Mouse (Mus musculus) testis, postnatal 14 days (tissue): ENCODE measurements at regions not wholly inside any gene's neighbourhood (a gene's known extent, or its start where the extent isn't known, plus 50 kb on each side); places are given as distances from the start of the nearest gene placed in this dataset.

Experiments used
- DNase-seq: peaks from one replicate; pipeline ENCODE4 v3.0.0; 2021; ENCODE audit warnings: low spot score

GRCm38 (mm10) chr5:118353689-118354088, 108.7 kb downstream of the 2410131K14Rik start:
- no peak for DNase-seq

- DNase-seq, result no peak
Observed at GRCm38 (mm10) chr5:118354127-118354526, 109.1 kb downstream of the 2410131K14Rik start.

GRCm38 (mm10) chr5:118354871-118355270, 109.8 kb downstream of the 2410131K14Rik start:
- no peak for DNase-seq

GRCm38 (mm10) chr5:118355287-118355686, 110.3 kb downstream of the 2410131K14Rik start:
- no peak for DNase-seq

GRCm38 (mm10) chr5:118355691-118356337, 110.8 kb downstream of the 2410131K14Rik start:
- DNase-seq, result no peak

- DNase-seq, result no peak
Observed at GRCm38 (mm10) chr5:118359646-118360373, 114.8 kb downstream of the 2410131K14Rik start.

- DNase-seq, result no peak
Observed at GRCm38 (mm10) chr5:118360374-118361064, 115.5 kb downstream of the 2410131K14Rik start.

GRCm38 (mm10) chr5:118361133-118361852, 116.3 kb downstream of the 2410131K14Rik start:
- DNase-seq, result no peak

- DNase-seq, result no peak
Observed at GRCm38 (mm10) chr5:118361853-118362406, 116.9 kb downstream of the 2410131K14Rik start.

GRCm38 (mm10) chr5:118362738-118363137, 117.7 kb downstream of the 2410131K14Rik start:
- no peak for DNase-seq

- DNase-seq, result no peak
Observed at GRCm38 (mm10) chr5:118363154-118363553, 118.1 kb downstream of the 2410131K14Rik start.

GRCm38 (mm10) chr5:118364646-118365045, 119.6 kb downstream of the 2410131K14Rik start:
- no peak for DNase-seq

GRCm38 (mm10) chr5:118365196-118365595, 120.2 kb downstream of the 2410131K14Rik start:
- DNase-seq, result no peak

- DNase-seq, result no peak
Observed at GRCm38 (mm10) chr5:118365651-118366050, 120.6 kb downstream of the 2410131K14Rik start.

GRCm38 (mm10) chr5:118367047-118367446, 122.0 kb downstream of the 2410131K14Rik start:
- DNase-seq, result no peak

GRCm38 (mm10) chr5:118373581-118373981, 128.6 kb downstream of the 2410131K14Rik start:
- DNase-seq, result no peak

- DNase-seq, result no peak
Observed at GRCm38 (mm10) chr5:118374968-118375367, 129.9 kb downstream of the 2410131K14Rik start.

GRCm38 (mm10) chr5:118375916-118376315, 130.9 kb downstream of the 2410131K14Rik start:
- DNase-seq, result no peak

GRCm38 (mm10) chr5:118376478-118376877, 131.5 kb downstream of the 2410131K14Rik start:
- DNase-seq, result no peak

- no peak for DNase-seq
Observed at GRCm38 (mm10) chr5:118377402-118377848, 132.4 kb downstream of the 2410131K14Rik start.

GRCm38 (mm10) chr5:118379245-118380051, 134.4 kb downstream of the 2410131K14Rik start:
- DNase-seq, result no peak
